Mouse (Mus musculus): ENCODE data around the gene Gab2. TPM values are rescaled to one million over a fixed set of nuclear protein-coding genes. Genes with fewer than 3 reads are reported as not detected.

Gab2 gene
- 10 to 100 TPM; 16.6 to 17.3 TPM for total RNA-seq (2021)
- long read RNA-seq, experiment 1, partial matches to known transcripts, result 2 of 2 reads
- long read RNA-seq, experiment 1, other reads (novel, unspliced or antisense), result 0 of 2 reads
- long read RNA-seq, experiment 2, full-length matches to known transcripts, result 2 of 6 reads
- long read RNA-seq, experiment 2, partial matches to known transcripts, result 1 of 6 reads
- long read RNA-seq, experiment 2, other reads (novel, unspliced or antisense), result 3 of 6 reads

DNA sequence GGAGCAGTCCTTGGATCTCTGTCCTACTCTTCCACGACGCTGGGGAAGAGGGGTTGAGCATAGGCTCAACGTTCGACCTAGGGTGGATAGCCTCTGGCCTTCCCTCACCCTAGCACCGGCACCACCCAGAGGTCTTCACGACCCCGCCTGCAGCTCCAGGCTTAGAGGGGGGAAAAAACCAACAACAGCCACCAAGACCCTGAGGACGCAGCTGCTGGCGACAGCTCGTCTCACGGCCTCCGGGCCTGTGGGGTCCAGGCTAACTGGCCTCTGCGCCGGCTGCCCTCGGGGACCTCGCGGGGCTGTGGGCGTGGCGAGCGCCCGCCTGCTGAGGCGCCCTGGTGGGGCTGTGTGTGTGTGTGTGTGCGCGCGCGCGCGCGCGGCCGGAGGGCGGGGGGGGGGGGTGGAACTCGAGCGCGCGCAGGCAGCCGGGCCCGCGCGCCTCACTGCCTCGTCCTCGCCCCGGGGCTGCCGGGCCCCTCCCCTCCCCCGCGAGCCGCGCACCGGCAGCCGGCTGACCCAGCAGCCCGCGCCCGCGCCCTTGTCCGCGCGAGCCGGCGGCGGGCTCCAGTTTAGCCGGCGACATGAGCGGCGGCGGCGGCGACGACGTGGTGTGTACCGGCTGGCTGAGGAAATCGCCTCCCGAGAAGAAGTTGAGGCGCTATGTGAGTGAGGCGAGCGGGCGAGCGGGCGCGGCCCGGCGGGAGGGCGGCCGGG lies at the start of gene Gab2:
Gene Gab2 (plus strand): TSS at position 345 of the 717 bp plus-strand sequence.
- intact Hi-C loops (cut with DNase I), result loop anchor here (5.0 kb wide), 2 partner anchors 104 to 166 kb away; no protein-coding TSS in a partner anchor
- DNase-seq (ENCODE audit: low spot score in 2 of 2), result peak; percentile 58 to 59

DNA sequence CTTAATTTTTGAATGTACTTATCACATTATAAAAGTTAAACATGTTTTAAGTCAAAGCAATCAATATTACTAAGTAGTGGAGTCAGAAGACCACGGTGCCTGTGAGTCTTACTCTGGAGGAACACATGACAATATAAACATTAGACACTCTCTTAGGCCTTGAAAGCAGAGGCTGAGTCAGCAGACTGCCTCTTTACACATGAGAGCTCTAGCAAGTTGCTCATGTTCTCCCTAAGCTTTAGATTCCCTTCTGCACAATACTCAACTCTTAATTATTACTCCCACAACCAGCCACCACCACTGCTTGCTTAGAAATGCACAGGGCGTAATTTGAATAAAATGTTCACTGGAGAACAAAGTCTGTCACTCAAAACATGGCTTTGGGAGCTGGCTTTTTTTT lies 49.0 kb upstream of the Gab2 start:
- intact Hi-C loops (cut with DNase I), result no loop called here
- DNase-seq (ENCODE audit: low spot score in 2 of 2), result no peak

GRCm38 (mm10) chr7:97039641-97040040 lies 41.7 kb upstream of the Gab2 start:
- DNase-seq (ENCODE audit: low spot score in 2 of 2), result no peak
- intact Hi-C loops (cut with DNase I), result no loop called here

GRCm38 (mm10) chr7:97041868-97042449 lies 39.4 kb upstream of the Gab2 start:
- intact Hi-C loops (cut with DNase I), result no loop called here
- DNase-seq (ENCODE audit: low spot score in 2 of 2), result no peak

DNA sequence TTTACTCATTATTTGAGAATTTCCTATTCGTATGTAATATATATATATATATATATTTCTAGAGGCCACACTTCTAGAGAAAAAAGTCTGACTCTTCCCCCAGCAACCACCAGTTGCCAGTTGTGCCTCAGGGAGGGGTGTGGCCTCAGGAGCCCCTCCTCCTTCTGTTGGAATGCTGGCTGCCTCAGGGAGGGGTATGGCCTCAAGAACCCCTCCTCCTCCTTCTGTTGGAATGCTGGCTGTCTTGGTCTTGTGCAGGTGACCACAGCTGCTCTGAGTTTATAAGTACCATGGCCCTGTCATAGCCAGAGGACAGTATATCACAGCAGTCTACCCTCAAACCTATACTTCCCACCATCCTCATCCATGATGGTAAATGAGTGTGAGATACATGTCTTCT lies 38.4 kb upstream of the Gab2 start:
- DNase-seq (ENCODE audit: low spot score in 2 of 2), result no peak
- intact Hi-C loops (cut with DNase I), result no loop called here

DNA sequence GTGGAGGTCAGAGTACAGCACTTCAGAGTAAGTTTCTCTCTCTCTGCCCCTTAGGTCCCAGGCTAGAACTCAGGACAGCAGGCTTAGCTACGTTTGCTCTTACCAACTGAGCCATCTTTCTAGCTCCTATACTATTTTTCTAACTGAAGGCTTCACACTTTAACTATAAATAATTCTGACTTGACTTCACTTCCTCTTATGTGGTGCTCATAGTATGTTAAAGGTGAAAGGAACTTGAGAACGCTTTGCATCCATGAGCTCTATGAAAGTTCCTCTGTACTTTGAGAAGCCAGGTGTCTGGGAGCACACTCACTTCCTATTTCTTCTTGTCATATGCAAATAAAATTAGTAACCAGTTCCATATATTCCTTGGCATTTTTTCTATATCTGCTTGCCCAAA lies 20.4 kb upstream of the Gab2 start:
- no peak for DNase-seq (ENCODE audit: low spot score in 2 of 2)
- intact Hi-C loops (cut with DNase I), result no loop called here

- intact Hi-C loops (cut with DNase I), result no loop called here
- no peak for DNase-seq (ENCODE audit: low spot score in 2 of 2)
These were observed 9.9 kb upstream of the Gab2 start for GRCm38 (mm10) chr7:97071512-97071911.

- intact Hi-C loops (cut with DNase I), result no loop called here
- no peak for DNase-seq (ENCODE audit: low spot score in 2 of 2)
These were observed 9.3 kb upstream of the Gab2 start for GRCm38 (mm10) chr7:97072061-97072460.

GRCm38 (mm10) chr7:97074974-97075373 lies 6.4 kb upstream of the Gab2 start:
- intact Hi-C loops (cut with DNase I), result no loop called here

DNA sequence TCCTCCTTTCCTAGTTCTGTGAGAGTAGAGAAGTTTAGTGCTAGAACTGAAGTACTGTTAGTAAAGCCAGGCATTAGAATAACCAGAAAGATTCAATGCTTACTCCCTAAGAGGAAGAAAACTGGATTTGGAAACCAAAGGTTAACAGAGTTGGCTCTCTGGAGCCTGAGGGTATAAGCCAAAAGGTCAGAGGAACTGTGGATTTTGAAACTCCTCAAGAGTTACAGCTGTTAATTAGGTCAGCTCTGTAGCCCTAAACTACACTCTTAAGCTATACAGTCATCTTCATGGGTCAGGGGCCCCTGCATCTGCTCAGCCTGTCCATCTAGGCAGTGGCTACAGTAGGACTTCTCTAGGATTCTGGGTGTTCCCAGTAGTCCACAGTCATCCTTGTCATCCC lies 4.4 kb upstream of the Gab2 start:
- no peak for DNase-seq (ENCODE audit: low spot score in 2 of 2)
- intact Hi-C loops (cut with DNase I), result no loop called here

More at GRCm38 (mm10) chr7:97074974-97075373, 6.4 kb upstream of the Gab2 start:
- DNase-seq (ENCODE audit: low spot score in 2 of 2), result no peak

GRCm38 (mm10) chr7:97078685-97079084 lies 2.7 kb upstream of the Gab2 start:
- intact Hi-C loops (cut with DNase I), result loop anchor here (2.0 kb wide), 1 partner anchor 218 kb away; no protein-coding TSS in a partner anchor
- DNase-seq (ENCODE audit: low spot score in 2 of 2), result no peak

- intact Hi-C loops (cut with DNase I), result loop anchor here (2.0 kb wide), 1 partner anchor 218 kb away; no protein-coding TSS in a partner anchor
- peak; percentile 47 to 62 for DNase-seq (ENCODE audit: low spot score in 2 of 2)
These were observed 2.2 kb upstream of the Gab2 start for GRCm38 (mm10) chr7:97079145-97079544.

DNA sequence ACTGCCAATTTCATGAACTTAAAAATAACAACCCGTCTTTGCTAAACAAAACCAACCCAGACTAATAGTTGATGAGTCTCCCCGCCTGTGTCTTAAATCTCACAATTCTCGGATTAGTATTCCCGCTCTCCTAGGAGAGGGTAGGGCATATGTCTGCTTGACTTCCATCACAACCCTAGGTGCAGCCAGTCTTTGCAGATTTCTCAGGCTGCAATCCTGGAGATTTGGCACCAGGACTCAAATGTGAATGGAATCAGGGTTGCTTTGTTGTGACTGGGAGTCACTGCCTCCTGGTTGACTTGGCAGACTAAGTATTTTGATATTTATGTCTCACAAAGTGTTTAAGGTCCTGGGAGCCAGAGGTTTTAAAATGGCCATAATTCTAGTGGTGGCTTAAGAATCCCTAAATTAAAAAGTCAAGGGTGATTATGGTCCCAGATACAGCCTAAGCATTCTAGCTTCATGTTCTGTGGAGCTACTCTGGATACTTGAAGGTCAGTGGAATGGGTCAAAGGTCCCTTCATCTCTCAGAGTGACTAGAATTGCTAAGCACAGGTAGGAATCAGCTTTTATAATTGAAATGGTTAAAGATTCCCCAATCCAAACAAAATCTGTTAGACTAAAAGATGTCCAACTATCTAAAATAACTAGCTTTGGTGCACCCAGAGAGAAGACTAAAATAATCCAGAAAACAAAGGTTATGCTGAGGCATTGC lies 1.6 kb upstream of the Gab2 start:
- intact Hi-C loops (cut with DNase I), result loop anchor here (2.0 to 5.0 kb wide), 3 partner anchors 103 to 217 kb away; no protein-coding TSS in a partner anchor
- DNase-seq (ENCODE audit: low spot score in 2 of 2), result no peak

- DNase-seq (ENCODE audit: low spot score in 2 of 2), result no peak
- intact Hi-C loops (cut with DNase I), result loop anchor here (5.0 kb wide), 2 partner anchors 103 to 167 kb away; no protein-coding TSS in a partner anchor
These were observed 655 bp upstream of the Gab2 start for GRCm38 (mm10) chr7:97080621-97081241.

DNA sequence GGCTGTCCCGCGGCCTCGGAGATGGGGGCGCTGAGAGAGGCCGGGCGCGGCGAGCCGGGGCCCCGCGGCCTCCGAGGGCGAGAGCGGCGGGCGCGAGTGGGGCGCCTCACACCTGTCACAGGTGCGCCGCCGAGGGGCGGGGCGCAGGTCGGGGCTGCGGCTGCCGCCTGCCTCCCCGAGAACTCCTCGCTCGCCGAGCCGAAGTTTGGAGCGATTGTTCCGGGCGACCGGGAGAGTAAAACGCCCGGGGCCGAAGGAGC lies 503 bp downstream of the Gab2 start:
- intact Hi-C loops (cut with DNase I), result loop anchor here (5.0 kb wide), 2 partner anchors 105 to 165 kb away; no protein-coding TSS in a partner anchor
- no peak for DNase-seq (ENCODE audit: low spot score in 2 of 2)

DNA sequence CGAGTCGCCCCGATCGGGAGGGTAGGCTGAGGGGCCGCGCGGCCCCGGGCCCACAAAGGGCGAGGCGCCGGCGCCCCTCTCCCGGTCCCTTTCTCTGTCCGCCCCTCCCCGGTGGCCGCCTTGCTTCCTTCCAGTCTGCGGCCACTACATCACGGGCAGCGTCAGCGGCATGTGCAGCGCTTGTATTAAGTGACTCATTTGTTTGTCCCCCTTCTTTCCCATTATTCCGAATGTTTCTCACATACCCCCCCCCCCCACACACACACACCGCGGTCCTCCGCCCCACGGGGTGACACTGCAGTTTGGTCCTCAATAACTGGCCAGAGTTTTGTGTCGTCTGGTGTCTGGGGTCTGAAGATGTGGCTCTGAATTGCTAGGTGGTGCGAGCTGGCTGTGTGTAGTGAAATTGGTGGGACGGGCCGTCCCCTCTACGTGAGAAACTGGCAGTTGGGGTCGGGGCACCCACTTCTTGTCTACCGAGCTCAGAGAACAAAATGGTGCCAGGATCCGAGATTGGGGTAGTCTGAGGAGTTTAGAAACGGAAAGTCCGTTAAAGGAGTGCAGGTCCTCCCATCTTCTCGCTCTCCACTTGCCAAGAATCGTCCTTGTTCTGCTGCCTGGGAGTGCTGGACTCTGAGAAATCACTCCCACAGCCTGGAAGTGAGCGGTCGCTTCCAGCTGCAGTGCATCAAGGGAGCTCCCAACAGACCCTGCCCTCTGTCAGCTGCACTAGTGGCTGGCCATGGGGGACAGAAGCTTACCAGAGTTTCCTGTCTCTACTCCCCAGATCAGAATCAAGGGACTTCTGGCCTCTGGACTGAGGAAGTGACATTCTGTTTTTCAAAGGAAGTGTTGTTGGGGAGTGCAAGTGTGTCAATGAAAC lies 1.1 kb downstream of the Gab2 start:
- DNase-seq (ENCODE audit: low spot score in 2 of 2), result peak; percentile 25 to 60
- intact Hi-C loops (cut with DNase I), result loop anchor here (5.0 kb wide), 2 partner anchors 105 to 165 kb away; no protein-coding TSS in a partner anchor

DNA sequence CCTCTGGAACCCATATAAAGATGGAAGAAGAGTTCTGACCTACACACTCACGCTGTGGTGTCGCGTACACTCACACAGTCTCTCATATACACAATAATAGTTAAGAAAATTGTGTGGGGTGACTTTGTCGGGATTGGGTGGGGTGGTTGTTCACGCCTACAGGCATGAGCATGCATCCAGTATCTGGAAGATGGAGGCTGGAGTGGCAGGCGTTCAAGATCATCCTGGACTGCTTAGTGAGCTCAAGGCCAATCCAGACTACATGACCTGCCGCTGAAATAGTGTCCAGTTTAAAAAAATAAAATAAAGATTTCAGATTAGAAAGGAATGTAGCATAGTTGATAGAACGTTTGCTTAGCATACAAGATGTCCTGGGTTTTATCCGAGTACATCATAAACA lies 2.2 kb downstream of the Gab2 start:
- DNase-seq (ENCODE audit: low spot score in 2 of 2), result no peak
- intact Hi-C loops (cut with DNase I), result loop anchor here (5.0 kb wide), 2 partner anchors 106 to 164 kb away; no protein-coding TSS in a partner anchor

DNA sequence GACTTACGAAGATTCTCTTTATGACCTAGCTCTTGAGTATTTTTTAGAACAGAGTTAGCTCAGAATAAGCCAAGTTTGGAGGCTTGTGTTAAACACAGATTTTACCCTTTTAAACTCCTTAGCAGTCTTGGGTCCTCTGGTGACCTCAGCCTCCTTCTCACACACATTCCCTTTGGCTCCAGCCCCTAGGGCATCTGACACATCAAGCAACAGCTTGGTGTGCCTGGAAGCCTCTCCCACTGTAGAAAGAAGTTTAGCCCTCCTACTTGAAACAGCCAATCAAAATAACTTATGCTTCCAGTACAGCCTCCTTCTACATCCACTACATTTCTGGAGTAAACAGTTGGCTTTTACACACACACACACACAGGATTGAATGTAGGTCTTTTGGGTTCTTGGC lies 2.8 kb downstream of the Gab2 start:
- DNase-seq (ENCODE audit: low spot score in 2 of 2), result no peak
- intact Hi-C loops (cut with DNase I), result loop anchor here (5.0 kb wide), 2 partner anchors 107 to 163 kb away; no protein-coding TSS in a partner anchor

All from left cerebral cortex, postnatal 14 days (tissue).